Mouse (Mus musculus) liver, embryonic 14.5 days (tissue): ENCODE data around the gene Msx3. TPM values are rescaled to one million over a fixed set of nuclear protein-coding genes. Genes with fewer than 3 reads are reported as not detected.

Experiments used
- ATAC-seq: fragments of 200-750 bp; cut with Nextera tagmentation; 2 replicates; pipeline ENCODE4 v1.8.0; 2017; ENCODE audit warnings: moderate number of reproducible peaks, mild to moderate bottlenecking, moderate library complexity; ENCODE audit not compliant: insufficient read depth
- DNase-seq, 3 experiments: peaks; one replicate each; pipeline ENCODE4 v3.0.0-alpha.2; 2012 to 2013; ENCODE audit warnings: low read depth in 3 of 3, low spot score in 3 of 3
- H3K27ac ChIP-seq: fragments of 300-500 bp; sonication (generic); 2 replicates; pipeline ENCODE4 v1.5.1; 2014; ENCODE audit warnings: moderate library complexity, mild to moderate bottlenecking, control low read depth, inconsistent platforms
- H3K27me3 ChIP-seq: fragments of 300-500 bp; sonication (generic); 2 replicates; pipeline ENCODE4 v1.6.1; 2014; ENCODE audit warnings: mild to moderate bottlenecking, low read length, moderate library complexity; ENCODE audit not compliant: control insufficient read depth, insufficient read depth
- H3K36me3 ChIP-seq: fragments of 300-500 bp; sonication (generic); replicated peaks from 2 replicates; pipeline ENCODE4 v1.6.1; 2014; ENCODE audit warnings: low read depth; ENCODE audit not compliant: control insufficient read depth, insufficient read depth
- H3K4me1 ChIP-seq, 2 experiments: fragments of 200-500 bp in 1 of 2; fragments of 300-500 bp in 1 of 2; sonication (generic) in 1 of 2; replicated peaks; 2 replicates each; pipeline ENCODE4 v1.6.1; 2012 to 2014; ENCODE audit warnings: antibody characterized with exemption in 1 of 2, inconsistent platforms in 1 of 2, low read length in 1 of 2; ENCODE audit not compliant: control insufficient read depth in 2 of 2, insufficient read depth in 2 of 2
- H3K4me2 ChIP-seq: fragments of 300-500 bp; sonication (generic); 2 replicates; pipeline ENCODE4 v1.6.1; 2014; ENCODE audit warnings: low read depth, mild to moderate bottlenecking, control low read depth, moderate library complexity
- H3K4me3 ChIP-seq, 2 experiments: fragments of 200-500 bp in 1 of 2; fragments of 300-500 bp in 1 of 2; sonication (generic) in 1 of 2; 2 replicates each; pipeline ENCODE4 v1.5.1; 2012 to 2014; ENCODE audit warnings: low read depth in 2 of 2, low read length in 2 of 2, mild to moderate bottlenecking in 2 of 2, control low read depth in 1 of 2, inconsistent platforms in 1 of 2, moderate library complexity in 1 of 2; ENCODE audit not compliant: insufficient read depth in 1 of 2
- H3K9ac ChIP-seq: fragments of 300-500 bp; sonication (generic); replicated peaks from 2 replicates; pipeline ENCODE4 v1.6.1; 2014; ENCODE audit warnings: mild to moderate bottlenecking, control low read depth, moderate library complexity
- H3K9me3 ChIP-seq: fragments of 300-500 bp; sonication (generic); 2 replicates; pipeline ENCODE4 v1.6.1; 2016; ENCODE audit warnings: low read length, mixed read lengths; ENCODE audit not compliant: control insufficient read depth
- CTCF ChIP-seq: IDR thresholded peaks from 2 replicates; pipeline ENCODE4 v1.5.1; 2016; ENCODE audit warnings: antibody characterized with exemption, low read depth, control low read depth
- EP300 ChIP-seq: IDR thresholded peaks from 2 replicates; pipeline ENCODE4 v1.6.1; 2016; ENCODE audit warnings: antibody characterized with exemption, low read depth
- WGBS: fragments of 180-500 bp; shearing (Covaris S2); extraction: QIAGEN DNeasy Blood & Tissue Kit; methylation state at CpG from one replicate; pipeline ENCODE4 v1.1.7; 2014; ENCODE audit not compliant: insufficient replicate concordance; 5-methylcytosine and 5-hydroxymethylcytosine counted together
- polyA plus RNA-seq, 2 experiments: library from polyadenylated mRNA; depleted of rRNA in 1 of 2; stranded (reverse) in 1 of 2; unstranded in 1 of 2; fragments of >200 nt; fragmentation: Nextera tagmentation in 1 of 2; extraction: Ambion mirVana in 1 of 2; gene quantifications; 2 replicates each; pipeline versions ENCODE4 v1.2.1 to v1.2.3; 2012 to 2014

Gene Msx3
- polyA plus RNA-seq, 2 experiments = not detected

DNA sequence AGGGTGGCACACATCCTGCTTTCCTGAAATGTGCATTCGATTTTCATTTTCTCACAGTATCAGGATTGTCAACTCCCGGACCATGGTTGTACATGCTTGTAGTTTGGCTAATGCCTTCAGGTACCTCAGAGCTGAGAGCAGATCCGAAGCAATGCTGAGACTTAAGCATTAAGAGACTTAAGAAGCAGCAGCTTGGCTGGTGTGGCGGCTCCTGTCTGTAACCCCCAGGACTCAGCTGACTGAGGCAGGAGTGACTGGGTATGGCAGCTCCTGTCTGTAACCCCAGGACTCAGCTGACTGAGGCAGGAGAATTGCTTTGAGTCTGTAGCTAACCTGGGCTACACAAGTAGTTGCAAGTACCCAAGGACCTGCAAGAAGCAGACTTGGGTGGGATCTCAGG is 3.3 kb downstream of the Msx3 start:
- no peak overlapping the region for H3K27ac ChIP-seq
- H3K4me2 ChIP-seq = no peak overlapping the region
- TF ChIP-seq EP300 (no peak), CTCF (no peak)
- DNase-seq (no peak), ATAC-seq (no peak)
- peaks cover 57% of the 10 kb centered on the region for H3K27me3 ChIP-seq
- H3K4me3 ChIP-seq = no peak overlapping the region
- H3K4me1 ChIP-seq = peaks cover 4 to 6% of the 10 kb centered on the region in 2 experiments; a peak in 3 of 4 replicates
- no peaks in the 10 kb centered on the region for H3K9me3 ChIP-seq
- no peaks in the 10 kb centered on the region for H3K36me3 ChIP-seq
- H3K9ac ChIP-seq = no peak overlapping the region
- WGBS = 50% methylated on average over 4 of the region's 4 CpGs

DNA sequence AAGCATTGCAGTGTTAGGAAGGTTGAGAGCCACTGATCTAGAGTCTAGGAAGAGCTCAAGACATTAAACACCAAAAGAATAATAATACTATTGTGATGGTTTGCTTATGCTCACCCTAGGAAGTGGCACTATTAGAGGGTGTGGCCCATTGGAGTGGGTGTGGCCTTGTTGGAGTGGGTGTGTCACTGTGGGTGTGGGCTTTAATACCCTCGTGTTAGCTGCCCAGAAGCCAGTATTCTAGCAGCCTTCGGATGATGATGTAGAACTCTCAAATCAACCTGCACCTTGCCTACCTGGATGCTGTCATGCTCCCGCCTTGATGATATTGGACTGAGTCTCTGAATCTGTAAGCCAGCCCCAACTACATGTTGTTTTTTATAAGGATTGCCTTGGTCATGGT is 6.2 kb downstream of the Msx3 start:
- ATAC-seq = no peak
- no peaks in the 10 kb centered on the region for H3K9me3 ChIP-seq
- H3K4me1 ChIP-seq = peaks cover 4 to 6% of the 10 kb centered on the region in 2 experiments; a peak in 3 of 4 replicates
- H3K36me3 ChIP-seq = no peaks in the 10 kb centered on the region; the same call in 1 of the 2 replicates
- no peak overlapping the region for H3K27ac ChIP-seq
- DNase-seq = no peak
- WGBS = 48% methylated on average over 3 of the region's 3 CpGs
- H3K4me3 ChIP-seq = no peak overlapping the region
- TF ChIP-seq EP300 (no peak), CTCF (no peak)
- peaks cover 30% of the 10 kb centered on the region for H3K27me3 ChIP-seq
- no peak overlapping the region for H3K9ac ChIP-seq
- H3K4me2 ChIP-seq = no peak overlapping the region

DNA sequence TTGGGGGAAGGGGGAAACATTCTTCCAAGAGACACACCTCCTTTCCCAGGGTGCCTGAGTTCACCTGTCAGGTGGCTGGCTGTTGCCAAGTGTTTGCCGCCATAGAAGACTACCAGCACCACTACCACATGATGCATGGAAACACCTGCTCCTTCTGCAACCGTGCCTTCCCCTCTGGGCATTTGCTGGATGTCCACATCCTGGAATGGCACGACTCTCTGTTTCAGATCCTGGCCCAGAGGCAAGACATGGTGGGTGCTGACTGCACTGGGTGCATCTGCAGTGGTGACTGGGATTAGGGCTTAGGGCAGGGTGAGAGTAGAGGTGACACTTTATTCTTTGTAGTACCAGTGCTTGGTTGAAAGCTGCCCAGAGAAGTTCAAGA is 11.7 kb downstream of the Msx3 start:
- H3K4me1 ChIP-seq = peaks cover 3 to 10% of the 10 kb centered on the region in 2 experiments; a peak in 3 of 4 replicates
- H3K27ac ChIP-seq = no peak overlapping the region
- no peak for TF ChIP-seq CTCF
- TF ChIP-seq EP300 = no peak
- DNase-seq (no peak), ATAC-seq (no peak)
- H3K27me3 ChIP-seq = no peaks in the 10 kb centered on the region
- no peaks in the 10 kb centered on the region for H3K9me3 ChIP-seq
- H3K36me3 ChIP-seq = peaks cover 15% of the 10 kb centered on the region
- whole genome bisulfite sequencing = 68% methylated on average over 3 of the region's 3 CpGs
- H3K4me3 ChIP-seq = peak overlapping the region; percentile 84 to 90
- no peak overlapping the region for H3K9ac ChIP-seq
- H3K4me2 ChIP-seq = peak overlapping the region; percentile 75

DNA sequence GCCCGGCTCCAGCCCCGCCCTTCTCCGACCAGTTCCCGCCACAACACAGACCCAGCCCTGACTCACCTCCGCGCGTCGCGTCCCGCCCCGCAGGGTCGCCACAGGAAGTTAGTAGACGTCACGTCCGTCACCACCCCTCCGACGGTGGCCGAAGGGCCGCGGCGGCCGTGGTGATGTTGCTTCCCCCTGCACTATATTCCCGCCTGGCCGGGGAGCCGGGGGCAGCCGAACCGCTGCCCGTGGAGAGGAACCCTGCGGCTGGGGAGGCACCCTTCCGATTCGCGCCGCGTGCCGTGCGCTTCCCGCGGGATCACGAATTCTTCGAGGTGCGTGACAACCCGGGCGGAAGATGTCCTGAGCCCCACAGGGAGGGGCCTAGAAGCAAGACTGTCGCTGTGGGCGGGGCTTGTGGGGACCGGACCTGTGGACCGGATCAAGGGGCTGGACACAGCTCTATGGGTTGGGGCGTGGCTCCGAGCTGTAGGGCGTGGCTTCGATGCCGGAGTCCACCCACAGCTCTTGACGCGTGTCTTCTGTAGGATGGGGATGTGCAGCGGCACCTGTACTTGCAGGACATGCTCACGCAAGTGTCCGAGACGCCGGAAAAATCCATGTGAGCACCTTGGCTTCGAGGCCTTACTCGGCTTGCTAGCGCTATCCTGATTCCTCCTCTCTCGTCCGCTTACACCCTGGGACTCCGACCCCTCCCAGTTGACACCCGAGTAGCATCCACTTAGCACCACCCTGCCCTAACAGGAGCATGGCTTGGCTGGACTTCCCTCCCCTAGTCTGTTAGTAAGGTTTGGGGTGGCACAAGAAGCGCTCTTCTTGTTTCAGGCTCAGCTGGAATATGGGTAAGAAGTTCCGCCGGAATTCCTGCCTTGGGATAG is 12.4 kb downstream of the Msx3 start, which contains the start of the genes Zfp511 and Tubgcp2:
Gene Zfp511 (plus strand): TSS at position 111 of the 890 bp plus-strand sequence.
Gene Tubgcp2 (minus strand): TSS at position 389 of the 890 bp plus-strand sequence.
- no peaks in the 10 kb centered on the region for H3K27me3 ChIP-seq
- H3K4me3 ChIP-seq = peak within 1 kb of the TSS; percentile 84 to 90
- peaks cover 3 to 10% of the 10 kb centered on the region in 2 experiments; a peak in 3 of 4 replicates for H3K4me1 ChIP-seq
- no peaks in the 10 kb centered on the region for H3K9me3 ChIP-seq
- DNase-seq = peak; percentile 92 to 93 (median 92)
- H3K4me2 ChIP-seq = peak within 1 kb of the TSS; percentile 75
- H3K36me3 ChIP-seq = peaks cover 19% of the 10 kb centered on the region
- ATAC-seq = peak; percentile 99
- H3K27ac ChIP-seq = peak within 1 kb of the TSS; percentile 63
- H3K9ac ChIP-seq = peak within 1 kb of the TSS; percentile 94
- 2% methylated on average over 69 of the region's 69 CpGs for WGBS
- TF ChIP-seq EP300 = no peak
- TF ChIP-seq CTCF = no peak

DNA sequence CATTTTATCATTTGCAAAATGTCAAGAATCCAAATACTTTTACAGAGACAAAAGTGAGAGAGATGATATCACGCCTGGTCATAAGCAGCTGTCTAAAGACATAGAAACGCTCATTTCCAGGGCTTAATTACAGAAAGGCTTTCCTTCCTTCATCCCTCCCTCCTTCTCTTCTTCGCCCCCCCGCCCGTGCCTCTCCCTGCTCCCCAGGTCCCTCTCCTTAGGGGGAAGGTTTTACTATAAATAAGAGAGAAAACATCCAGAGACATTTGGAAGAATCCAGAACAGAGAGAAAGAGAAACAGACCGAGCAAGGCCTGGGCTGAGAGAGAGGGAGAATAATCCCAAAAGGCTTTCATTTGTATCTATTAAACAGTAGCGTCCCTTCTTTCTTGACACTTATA is 13.4 kb downstream of the Msx3 start:
- TF ChIP-seq EP300 = no peak
- no peak for TF ChIP-seq CTCF
- 11% methylated on average over 7 of the region's 7 CpGs for WGBS
- Histone ChIP-seq H3K9ac (peak overlapping the region; percentile 94), H3K36me3 (peaks cover 30% of the 10 kb centered on the region), H3K4me2 (peak overlapping the region; percentile 75), H3K9me3 (no peaks in the 10 kb centered on the region), H3K27me3 (no peaks in the 10 kb centered on the region), H3K4me1 (peaks cover 3 to 10% of the 10 kb centered on the region in 2 experiments; a peak in 3 of 4 replicates), H3K27ac (peak overlapping the region; percentile 5; the same call in 1 of the 2 replicates), H3K4me3 (peak overlapping the region; percentile 84 to 90)
- ATAC-seq = no peak
- DNase-seq = no peak
